Mouse (Mus musculus): ENCODE data around the gene Nectin1. TPM values are rescaled to one million over a fixed set of nuclear protein-coding genes. Genes with fewer than 3 reads are reported as not detected.

Gene Nectin1
- total RNA-seq, 2 experiments from 2014 or later: 68.2 to 70.6 TPM

DNA sequence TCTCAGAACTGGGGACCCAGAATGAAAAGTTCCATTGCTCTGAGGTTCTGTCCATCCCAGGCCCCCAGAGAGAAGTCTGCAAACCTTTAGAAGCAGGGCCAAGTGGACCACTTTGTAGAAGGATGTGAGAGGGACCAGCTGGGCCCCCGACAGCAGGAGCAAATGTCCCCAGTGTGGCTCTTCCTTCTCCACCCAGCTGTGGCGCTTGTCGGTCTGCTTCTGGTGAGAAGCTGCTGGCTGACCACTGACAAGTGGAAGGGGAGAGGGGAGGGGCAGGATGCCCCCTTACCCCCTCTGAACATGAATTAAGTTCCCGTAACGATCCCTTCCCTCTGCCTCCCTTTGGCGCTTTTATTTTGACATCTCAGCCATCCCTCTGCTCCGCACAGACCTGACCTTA is 54.0 kb downstream of the Nectin1 start:
- no peak for DNase-seq (ENCODE audit: low spot score in 2 of 2)

DNA sequence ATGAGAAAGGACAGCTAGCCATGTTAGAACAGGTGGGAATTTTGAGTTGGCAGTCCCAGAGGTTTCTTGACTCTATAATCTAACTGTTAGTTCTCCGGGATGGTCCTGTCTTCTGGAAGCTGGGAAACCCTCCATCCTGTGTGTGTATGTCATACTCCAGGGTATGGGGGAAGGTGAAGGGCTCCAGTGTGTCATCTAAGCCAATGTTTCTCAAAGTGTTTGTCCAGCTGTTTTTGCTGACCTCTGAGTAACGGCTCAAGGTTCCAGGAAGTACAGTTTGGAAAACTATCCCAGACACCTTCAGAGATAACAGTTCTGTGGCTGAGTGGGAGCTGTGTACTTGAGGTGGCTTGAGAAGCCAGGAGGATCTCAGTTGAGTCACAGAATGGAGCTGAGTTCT is 56.7 kb downstream of the Nectin1 start:
- DNase-seq (ENCODE audit: low spot score in 2 of 2): no peak

DNA sequence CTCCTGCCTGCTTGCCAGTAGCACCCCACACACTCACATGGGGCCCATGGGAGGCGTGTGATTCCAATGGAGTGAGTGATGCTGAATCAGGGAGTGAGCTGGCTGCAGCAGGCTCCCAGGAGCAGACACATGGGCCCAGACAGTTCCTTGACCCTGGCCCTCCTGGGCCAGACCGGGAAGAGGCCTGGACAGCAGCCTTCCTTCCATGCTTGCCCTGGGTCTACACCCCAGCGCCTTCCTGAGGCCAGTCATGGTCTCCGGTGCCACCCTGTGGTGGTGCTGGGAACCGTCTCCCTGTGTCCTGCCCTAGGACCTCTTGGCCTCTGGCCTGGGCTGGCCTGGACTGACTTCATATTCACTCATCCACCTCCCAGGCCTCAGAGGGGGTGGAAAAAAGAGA is 58.1 kb downstream of the Nectin1 start:
- peak in 1 of 2 experiments; percentile 63 for DNase-seq (ENCODE audit: low spot score in 2 of 2)

DNA sequence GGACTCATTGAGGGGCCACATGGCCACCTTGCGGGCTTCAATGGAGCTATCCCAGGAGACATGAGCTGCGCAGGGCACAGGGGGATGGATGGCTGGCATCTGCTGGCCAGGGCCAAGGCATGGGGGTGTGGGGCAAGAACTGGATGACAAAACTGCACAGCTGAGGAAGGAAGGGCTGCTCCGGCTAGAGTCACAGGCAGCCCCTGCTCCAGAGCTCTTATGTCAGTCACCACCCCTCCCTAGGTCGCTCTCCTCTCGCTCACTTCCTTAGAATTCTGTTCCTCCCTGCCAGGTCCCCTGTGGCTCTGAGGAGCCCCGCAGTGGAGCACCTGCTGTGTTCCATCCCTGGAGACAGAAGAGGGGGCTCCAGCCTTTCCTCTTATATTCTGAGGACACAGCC is 63.8 kb downstream of the Nectin1 start:
- no peak for DNase-seq (ENCODE audit: low spot score in 2 of 2)

DNA sequence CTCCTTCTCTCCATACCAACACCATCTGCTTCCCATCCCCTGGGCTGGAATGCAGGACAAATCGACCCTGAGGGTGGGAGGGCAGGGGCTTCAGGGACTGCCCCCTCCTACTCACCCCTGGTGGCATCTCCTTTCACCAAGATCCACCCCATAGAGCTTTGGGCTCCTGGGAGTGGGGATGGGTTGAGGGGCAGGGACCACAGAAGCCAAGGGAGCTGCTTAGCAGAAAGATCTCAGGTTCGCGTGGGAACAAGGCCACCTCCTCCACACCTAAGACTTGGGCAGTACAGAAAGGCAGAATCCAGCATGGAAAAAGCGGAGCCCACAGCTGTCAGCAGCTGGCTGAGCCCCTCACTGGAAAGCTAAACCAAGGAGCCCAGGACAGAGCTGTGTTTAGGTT is 64.3 kb downstream of the Nectin1 start:
- DNase-seq (ENCODE audit: low spot score in 2 of 2): no peak

DNA sequence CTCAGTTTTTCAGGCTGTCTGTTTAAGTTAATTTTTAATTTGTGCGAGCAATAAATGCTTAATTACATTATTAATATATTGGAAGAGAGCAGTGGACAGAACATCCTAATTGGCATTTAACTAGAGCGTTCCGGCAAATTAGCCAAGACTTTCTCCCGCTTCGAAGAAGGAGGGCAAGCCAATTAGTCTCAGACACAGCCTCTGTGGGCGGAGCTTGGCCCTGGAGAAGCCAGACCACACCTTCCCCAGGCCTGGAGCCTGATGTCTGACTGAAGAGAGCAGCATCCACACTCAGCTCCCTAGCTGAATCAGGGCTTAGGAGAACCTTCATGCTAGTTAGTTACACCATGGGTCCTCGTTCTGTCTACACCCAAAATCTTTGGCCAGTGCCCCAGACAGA is 64.8 kb downstream of the Nectin1 start:
- no peak for DNase-seq (ENCODE audit: low spot score in 2 of 2)

DNA sequence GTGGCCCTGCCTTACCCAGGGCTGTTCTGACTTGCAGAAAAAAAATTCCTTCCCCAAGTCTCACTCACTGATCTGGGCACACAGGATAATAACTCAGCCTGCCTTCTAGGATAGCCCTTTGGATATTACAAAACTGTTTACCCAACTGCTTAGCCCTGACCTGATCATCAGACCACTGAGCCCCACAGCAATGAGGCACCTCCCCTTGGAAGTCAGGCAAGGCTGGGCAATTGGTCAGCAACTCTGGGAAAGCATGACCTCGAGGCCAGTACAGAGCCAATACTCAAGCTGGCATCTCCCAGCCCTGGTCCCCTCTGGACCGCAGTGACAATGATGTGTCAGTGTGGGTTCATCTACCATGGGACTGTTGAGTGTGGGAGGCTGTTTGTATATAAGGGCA is 69.4 kb downstream of the Nectin1 start:
- DNase-seq (ENCODE audit: low spot score in 2 of 2): no peak

DNA sequence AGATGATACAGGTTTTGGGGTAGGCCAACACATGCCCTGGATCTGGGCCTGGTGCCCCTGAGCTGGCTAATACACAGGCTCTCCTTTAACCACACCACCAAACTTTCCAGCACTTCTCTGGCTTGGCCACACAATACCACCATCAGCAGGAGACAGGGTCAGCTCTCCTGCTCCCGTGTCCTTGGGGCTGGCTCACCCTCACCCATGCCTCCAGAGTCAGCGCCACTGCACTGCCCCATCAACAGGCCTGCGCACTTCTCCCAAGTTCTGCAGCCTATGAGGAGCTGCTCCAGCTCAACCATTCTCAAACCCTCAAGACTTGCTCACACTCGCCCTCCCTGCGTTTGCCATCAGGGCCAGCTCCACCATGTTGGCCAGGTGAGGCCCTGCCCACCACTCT is 78.4 kb downstream of the Nectin1 start:
- no peak for DNase-seq (ENCODE audit: low spot score in 2 of 2)

DNA sequence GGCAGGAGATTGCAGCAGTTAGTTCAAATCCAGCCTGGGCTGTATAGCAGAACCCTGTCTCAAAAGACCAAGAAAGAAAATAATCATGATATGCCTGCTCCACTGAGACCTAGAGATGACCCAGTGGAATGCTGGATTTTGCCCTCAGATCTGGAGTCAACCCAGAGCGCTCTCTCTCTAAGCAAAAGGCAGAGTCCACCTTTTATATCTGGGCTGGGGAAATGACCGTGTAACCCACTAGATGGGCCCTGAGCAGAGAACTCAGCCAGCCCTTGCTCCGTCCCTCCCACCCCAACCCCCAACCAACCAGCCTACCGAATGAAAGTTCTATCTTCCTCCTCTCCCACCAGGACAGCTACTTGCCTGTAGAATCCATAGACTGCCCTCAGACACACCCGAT is 81.4 kb downstream of the Nectin1 start:
- no peak for DNase-seq (ENCODE audit: low spot score in 2 of 2)

DNA sequence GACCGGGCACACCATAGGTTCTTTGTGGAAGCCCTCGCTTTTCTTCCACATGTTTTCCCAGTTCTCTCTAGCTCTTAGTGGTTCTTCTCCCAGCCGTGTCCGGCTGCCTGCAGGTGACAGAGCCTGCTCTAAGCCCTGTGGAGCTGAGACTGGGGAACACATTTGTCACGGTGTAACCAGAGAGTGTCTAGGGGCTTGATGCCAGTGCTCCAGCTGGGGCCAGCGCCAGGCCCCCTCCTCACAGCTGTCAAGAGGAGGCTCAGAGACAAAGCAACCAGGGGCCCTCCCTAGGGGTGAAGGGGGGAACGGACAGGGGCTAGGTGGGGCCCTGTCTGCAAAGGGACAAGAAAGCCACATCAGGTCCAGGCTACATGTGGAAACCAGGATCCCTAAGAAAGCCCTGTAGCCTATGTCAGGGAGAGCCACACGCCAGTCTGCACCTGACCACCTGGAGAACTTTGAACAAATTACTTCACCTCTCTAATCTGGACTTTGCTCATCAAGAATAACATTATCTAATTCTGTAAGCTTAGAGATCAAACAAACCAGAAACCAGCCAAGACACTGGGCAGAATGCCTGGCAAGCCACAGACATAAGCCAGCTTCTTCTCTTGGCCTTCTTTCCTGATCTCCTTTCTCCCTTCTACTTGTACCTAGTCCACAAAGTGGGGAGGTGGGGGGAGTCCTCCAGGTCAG is 82.9 kb downstream of the Nectin1 start:
- DNase-seq (ENCODE audit: low spot score in 2 of 2): no peak

DNA sequence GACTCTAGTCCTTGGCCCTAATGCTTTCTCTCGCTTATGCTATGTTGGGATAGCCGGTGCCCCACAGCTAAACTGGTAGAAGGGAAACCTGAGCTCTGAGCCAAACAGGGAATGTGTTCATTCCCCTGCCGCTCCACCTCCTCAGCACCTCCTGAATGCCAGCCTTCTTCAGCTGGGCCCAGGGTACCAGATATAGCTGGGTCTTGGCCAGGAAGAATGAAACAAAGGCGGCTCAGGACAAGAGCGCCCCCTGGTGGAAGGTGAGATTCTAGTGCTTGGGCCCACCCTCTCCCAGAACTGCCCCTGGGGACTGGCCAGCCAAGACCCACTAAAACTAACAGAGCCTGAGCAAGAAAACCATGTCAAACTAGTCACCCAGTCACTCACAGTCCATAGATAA is 83.8 kb downstream of the Nectin1 start:
- peak in 1 of 2 experiments; percentile 69 for DNase-seq (ENCODE audit: low spot score in 2 of 2)

DNA sequence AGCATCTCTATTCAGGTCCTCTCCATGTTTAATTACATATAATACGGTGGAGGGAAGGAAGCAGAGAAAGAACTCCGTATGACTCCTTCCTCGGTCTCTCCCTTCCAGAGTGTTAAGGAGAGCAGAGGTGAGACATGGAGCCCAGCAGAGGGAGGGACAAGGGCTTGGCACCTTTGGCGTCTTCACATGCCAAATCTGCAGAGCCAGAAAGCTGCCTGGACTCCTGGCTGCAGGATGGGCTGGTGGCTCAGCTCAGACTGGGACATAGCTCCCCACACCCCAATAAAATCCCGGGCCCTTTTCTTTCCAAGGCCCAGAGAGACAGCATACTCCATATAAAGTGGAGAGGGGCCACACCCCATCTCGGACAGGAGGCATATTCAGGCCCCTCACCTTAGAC is 85.2 kb downstream of the Nectin1 start:
- no peak for DNase-seq (ENCODE audit: low spot score in 2 of 2)

DNA sequence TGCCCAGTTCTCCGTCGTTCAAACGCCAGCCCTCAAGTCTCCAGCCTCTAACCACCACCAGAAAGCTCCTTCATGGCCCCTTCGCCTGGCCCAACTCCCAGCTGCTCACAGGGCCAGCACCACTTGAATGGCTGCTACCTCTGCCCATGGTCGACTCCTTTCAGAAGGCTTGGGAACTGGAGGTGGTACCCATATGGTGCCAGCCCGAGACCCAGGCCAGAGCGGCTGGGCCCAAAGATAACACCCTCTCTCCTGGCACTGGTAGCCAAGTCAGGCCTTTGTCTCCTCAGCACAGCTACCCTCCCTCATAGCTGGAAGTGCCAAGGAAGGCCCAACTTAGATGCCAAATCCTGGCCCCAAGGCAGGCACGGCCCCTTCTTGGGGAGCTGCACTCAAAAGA is 89.4 kb downstream of the Nectin1 start:
- no peak for DNase-seq (ENCODE audit: low spot score in 2 of 2)

DNA sequence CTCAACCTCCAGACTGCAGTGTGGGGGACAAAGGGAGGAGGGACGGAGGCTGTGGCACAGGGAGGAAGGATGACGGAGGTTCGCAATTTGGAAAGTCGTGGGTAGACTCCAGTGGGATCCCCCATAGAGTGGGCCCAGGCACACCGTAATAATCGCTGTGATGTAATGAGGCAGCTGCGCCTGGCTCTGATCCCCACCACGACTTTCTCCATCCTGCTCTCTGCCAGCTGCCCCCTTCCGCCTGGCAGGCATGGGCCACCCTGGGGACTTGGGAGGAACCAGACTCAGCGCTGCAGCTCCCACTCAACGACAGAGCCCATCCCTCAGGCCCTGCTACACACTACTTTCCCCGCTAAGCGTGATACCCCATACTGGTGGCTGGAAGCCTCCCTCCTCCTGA is 90.5 kb downstream of the Nectin1 start:
- DNase-seq (ENCODE audit: low spot score in 2 of 2): peak in 1 of 2 experiments; percentile 18

DNA sequence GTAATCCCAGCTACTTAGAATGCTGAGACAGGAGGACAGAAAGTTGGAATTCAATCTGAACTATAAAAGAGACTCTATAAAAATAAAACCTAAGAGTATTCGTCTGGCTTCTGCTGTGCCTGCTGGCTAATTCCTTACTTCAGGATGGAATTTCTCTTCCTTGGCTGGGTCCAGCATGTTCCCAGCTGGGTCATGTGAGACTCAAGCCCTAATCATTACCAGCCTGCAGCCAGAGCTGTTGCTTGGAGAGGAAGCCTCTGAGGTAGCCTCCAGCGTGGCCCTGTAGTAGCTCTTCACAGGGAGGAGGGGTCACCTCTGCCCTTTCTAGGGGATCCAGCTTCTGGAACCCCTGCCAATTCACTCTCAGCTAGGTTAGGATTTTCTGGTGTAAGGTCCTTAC is 94.8 kb downstream of the Nectin1 start:
- DNase-seq (ENCODE audit: low spot score in 2 of 2): no peak

DNA sequence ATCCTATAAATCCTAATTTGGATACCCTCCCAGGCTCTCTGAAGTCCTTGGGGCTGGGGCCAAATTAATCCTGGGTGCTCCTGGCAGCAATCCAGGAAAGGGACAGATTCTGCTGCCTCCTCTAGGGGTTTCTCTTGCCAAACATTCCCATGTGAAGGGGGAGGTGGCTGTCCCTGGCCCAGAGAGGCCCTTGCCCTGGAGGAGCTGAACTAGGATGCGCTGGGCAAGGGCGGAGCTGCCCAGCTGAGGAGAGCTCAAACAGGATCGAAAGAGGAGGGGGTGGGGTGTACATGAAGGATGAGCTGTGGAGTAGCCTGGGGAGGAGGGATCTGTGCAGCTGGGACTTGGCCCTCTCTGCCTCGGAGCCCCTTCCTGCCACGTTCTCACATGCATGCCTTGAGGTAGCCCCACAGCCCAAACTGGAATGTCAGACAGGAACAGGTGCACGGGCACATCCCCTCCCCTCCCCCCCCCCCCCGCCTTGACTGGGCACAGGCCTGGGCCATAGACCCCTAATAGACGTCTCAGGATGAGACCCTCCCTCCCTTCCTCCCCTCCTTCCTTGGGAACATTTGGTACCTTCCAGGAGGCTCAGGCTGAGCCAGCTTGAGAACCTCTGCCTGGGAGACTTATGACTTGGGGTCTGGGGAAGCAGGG is 99.3 kb downstream of the Nectin1 start:
- DNase-seq (ENCODE audit: low spot score in 2 of 2): no peak

DNA sequence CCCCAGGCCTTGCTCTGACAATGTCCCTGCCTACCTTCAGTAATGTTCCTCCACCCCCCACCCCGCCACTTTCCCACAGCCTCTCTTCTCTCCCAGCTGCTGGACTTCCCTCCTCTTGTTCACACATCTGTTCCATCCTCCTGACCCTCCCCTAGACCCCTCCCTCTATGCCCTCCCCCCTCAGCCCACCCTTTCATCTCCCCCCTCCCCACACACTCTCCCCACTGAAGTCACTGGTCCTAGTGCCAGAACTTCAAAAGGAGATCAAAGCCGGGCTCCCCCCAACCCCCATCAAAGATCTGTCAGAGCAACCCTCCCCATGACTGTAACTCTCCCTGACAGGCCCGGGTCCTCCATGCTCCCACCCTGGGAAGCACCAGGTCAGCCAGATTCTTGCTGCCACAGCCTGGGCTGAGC is 99.9 kb downstream of the Nectin1 start:
- DNase-seq (ENCODE audit: low spot score in 2 of 2): no peak

DNA sequence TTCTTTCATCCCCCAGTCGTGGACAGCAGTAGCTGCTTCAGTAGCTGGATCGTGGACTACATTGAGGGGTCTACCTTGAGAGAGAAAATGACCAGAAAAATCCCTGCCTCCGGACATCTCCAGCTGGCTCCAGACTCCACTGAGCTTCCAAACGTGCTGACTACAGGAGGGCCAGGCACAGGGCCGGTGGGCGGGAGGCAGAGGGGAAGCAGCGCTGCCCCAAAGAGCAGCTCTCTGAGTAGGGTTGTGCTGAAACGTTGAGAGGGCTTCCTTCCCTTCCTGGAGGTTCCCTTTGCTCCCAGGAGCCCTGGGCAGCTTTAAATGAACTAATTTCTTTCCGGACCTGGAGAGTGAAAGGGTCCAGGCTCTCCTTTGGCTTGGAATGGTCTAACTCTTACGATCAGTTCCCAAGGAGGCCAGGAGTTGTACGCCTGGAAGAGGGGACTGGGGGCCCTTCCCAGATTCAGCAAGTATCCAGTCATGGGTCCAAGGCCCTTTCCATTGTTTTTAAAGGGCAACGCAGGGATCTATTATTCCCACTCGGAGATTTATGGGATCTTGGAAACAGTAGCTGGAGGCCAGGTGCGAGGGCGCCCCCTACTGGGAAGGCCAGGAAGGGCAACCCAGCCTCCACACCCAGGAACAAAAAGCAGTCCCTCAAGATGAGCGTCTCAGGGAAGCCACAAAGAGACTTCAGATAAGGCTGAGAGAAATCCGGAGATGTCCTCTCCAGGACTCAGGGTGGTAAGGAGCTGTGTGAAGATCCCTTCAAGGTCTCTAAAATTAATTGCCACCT is 102.1 kb downstream of the Nectin1 start:
- DNase-seq (ENCODE audit: low spot score in 2 of 2): peak; percentile 21 to 74

DNA sequence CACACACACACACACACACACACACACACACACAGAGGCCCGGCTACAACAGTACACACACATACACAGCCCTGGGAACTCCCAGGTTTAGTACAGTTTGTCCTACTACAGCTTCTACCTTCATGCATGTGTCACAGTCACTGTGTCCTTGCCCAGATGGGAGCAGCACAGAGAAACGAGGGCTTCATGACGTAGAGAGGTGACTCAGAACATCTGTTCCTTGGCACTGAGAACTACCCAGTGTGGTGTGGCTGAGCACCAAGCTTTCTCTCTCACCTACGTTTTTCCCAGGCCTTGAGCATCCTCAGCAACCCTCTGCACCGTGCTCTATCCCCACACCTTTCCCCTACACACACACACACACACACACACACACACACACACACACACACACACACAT is 104.1 kb downstream of the Nectin1 start:
- DNase-seq (ENCODE audit: low spot score in 2 of 2): peak; percentile 41 to 63

DNA sequence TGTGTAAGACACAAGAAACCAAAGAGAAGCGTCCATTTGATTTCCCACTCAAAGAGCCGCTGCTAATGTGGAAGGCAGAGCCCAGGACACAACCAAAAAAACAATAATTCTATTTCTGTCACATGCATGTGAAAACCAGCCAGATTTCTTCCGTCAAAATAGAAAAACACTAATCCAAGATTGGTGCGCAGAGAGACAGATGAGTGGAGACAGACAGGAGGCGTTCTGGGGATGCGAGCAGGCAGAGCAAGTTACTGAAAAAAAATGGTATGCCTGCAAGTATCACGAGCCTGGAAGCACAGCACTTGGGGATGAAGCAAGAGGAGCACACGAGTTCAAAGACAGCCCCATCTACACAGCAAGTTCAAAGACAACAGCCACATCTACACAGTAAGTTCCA is 106.5 kb downstream of the Nectin1 start:
- DNase-seq (ENCODE audit: low spot score in 2 of 2): peak; percentile 25 to 53

DNA sequence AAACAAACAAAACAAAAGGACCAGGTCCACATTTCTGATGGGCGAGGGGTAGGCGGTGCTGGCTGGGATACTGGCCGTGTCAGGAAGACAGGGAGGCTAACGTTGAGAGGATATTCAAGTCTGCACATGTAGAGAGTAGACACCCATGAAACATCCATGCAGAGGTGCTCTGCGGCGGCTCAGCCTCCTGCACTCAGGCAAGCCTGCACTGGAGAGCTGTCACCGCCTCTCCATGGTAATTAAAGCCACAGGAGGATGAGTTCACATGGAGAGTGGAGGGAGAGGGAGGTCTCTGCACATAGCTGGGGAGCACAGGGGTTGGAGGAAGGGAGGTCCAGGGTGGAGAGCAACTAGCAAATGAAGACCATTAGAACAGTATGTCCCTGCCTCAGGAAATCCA is 107.4 kb downstream of the Nectin1 start:
- no peak for DNase-seq (ENCODE audit: low spot score in 2 of 2)

DNA sequence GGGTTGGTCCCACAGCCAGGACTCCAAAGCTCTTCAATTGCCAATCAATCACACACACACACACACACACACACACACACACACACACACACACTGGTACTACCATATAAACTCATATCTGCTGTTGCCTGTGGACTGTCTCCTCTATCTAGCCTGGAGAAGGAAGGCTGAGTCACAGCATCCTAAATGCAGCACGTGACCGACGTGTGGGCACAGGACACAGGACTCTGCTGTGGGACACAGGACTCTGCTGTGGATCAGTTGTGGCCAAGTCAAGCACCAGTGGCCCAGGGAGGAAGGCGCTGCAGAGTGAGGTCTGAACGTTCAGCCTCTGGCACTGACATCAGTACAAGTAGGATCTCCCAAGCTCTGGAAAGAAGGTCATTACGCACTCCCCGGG is 112.1 kb downstream of the Nectin1 start:
- no peak for DNase-seq (ENCODE audit: low spot score in 2 of 2)

Data from layer of hippocampus, adult 18-20 months (tissue).